Mouse (Mus musculus) MEL (cell line): ENCODE measurements around the gene Ell2. TPM values are rescaled to one million over a fixed set of nuclear protein-coding genes. Genes with fewer than 3 reads are reported as not detected.
A peak's percentile ranks its signal among the peaks of the same experiment; 100 is the strongest.

Source experiments
- DNase-seq: peaks from one replicate; pipeline ENCODE4 v3.0.0; 2011; ENCODE audit warnings: low read depth, low spot score
- H3K27ac ChIP-seq: 2 replicates; pipeline ENCODE4 v1.5.1; 2012; ENCODE audit warnings: low read depth, mild to moderate bottlenecking, control low read depth, low read length, moderate library complexity; ENCODE audit not compliant: control insufficient read depth
- H3K27me3 ChIP-seq, 2 experiments: fragments of 150-350 bp in 1 of 2; sonication (generic) in 1 of 2; 2 replicates each; pipeline ENCODE4 v1.6.1; 2012; ENCODE audit warnings: low read length in 2 of 2, mild to moderate bottlenecking in 2 of 2, improper control_type of control experiment in 1 of 2, moderate library complexity in 1 of 2; ENCODE audit not compliant: insufficient read depth in 2 of 2, control insufficient read depth in 1 of 2
- H3K36me3 ChIP-seq, 2 experiments: 2 replicates each; pipeline ENCODE4 v1.6.1; 2012 to 2014; ENCODE audit warnings: low read length in 2 of 2, improper control_type of control experiment in 1 of 2, inconsistent platforms in 1 of 2, mild to moderate bottlenecking in 1 of 2; ENCODE audit not compliant: insufficient read depth in 2 of 2, control insufficient read depth in 1 of 2
- H3K4me1 ChIP-seq, 2 experiments: fragments of 150-350 bp in 1 of 2; sonication (generic) in 1 of 2; 2 replicates each; pipeline ENCODE4 v1.6.1; 2012; ENCODE audit warnings: low read length in 2 of 2, improper control_type of control experiment in 1 of 2, mild to moderate bottlenecking in 1 of 2; ENCODE audit not compliant: insufficient read depth in 2 of 2, control insufficient read depth in 1 of 2
- H3K4me3 ChIP-seq, 2 experiments: fragments of 150-350 bp in 1 of 2; sonication (generic) in 1 of 2; 2 replicates each; pipeline ENCODE4 v1.5.1; 2012; ENCODE audit warnings: low read depth in 2 of 2, low read length in 2 of 2, mild to moderate bottlenecking in 2 of 2, moderate library complexity in 2 of 2, control low read depth in 1 of 2, improper control_type of control experiment in 1 of 2; ENCODE audit not compliant: control insufficient read depth in 1 of 2, insufficient read depth in 1 of 2
- H3K79me2 ChIP-seq: 2 replicates; pipeline ENCODE4 v1.6.1; 2012; ENCODE audit warnings: mild to moderate bottlenecking, low read length, moderate library complexity; ENCODE audit not compliant: control insufficient read depth, poor library complexity, insufficient read depth
- H3K9ac ChIP-seq: 2 replicates; pipeline ENCODE4 v1.6.1; 2012; ENCODE audit warnings: low read depth, mild to moderate bottlenecking, control low read depth, low read length, moderate library complexity; ENCODE audit not compliant: control insufficient read depth, poor library complexity, severe bottlenecking
- H3K9me3 ChIP-seq: fragments of 150-350 bp; sonication (generic); replicated peaks from 2 replicates; pipeline ENCODE4 v1.6.1; 2012; ENCODE audit warnings: mild to moderate bottlenecking, low read length, improper control_type of control experiment, moderate library complexity; ENCODE audit not compliant: insufficient read depth
- CHD2 ChIP-seq: IDR thresholded peaks from 2 replicates; pipeline ENCODE4 v1.6.1; 2011; ENCODE audit warnings: low read length, improper control_type of control experiment
- CTCF ChIP-seq, 3 experiments: IDR thresholded peaks in 2 of 3; conservative IDR thresholded peaks in 1 of 3; 2 replicates each; pipeline ENCODE4 v1.5.1; 2011 to 2012; ENCODE audit warnings: low read length in 3 of 3, low read depth in 2 of 3, mild to moderate bottlenecking in 2 of 3, improper control_type of control experiment in 1 of 3, inconsistent platforms in 1 of 3, mixed read lengths in 1 of 3, moderate library complexity in 1 of 3; ENCODE audit not compliant: control insufficient read depth in 1 of 3, insufficient read depth in 1 of 3, poor library complexity in 1 of 3, severe bottlenecking in 1 of 3
- E2F4 ChIP-seq: IDR thresholded peaks from 2 replicates; pipeline ENCODE4 v1.6.1; 2011; ENCODE audit warnings: low read depth, low read length, improper control_type of control experiment, borderline replicate concordance
- EP300 ChIP-seq, 2 experiments: IDR thresholded peaks; 2 replicates each; pipeline ENCODE4 v1.6.1; 2011; ENCODE audit warnings: improper control_type of control experiment in 2 of 2, low read length in 2 of 2, low read depth in 1 of 2, mild to moderate bottlenecking in 1 of 2
- GATA1 ChIP-seq: IDR thresholded peaks from 2 replicates; pipeline ENCODE4 v1.6.1; 2011; ENCODE audit warnings: low read depth, low read length, improper control_type of control experiment
- KAT2A ChIP-seq: conservative IDR thresholded peaks from 2 replicates; pipeline ENCODE4 v1.6.1; 2012; ENCODE audit warnings: low read depth, low read length, improper control_type of control experiment, inconsistent platforms
- MXI1 ChIP-seq: IDR thresholded peaks from 2 replicates; pipeline ENCODE4 v1.6.1; 2011; ENCODE audit warnings: mild to moderate bottlenecking, low read depth, low read length, improper control_type of control experiment
- NELFE ChIP-seq: IDR thresholded peaks from 2 replicates; pipeline ENCODE4 v1.6.1; 2011; ENCODE audit warnings: low read depth, low read length, improper control_type of control experiment
- NRF1 ChIP-seq: IDR thresholded peaks from 2 replicates; pipeline ENCODE4 v1.6.1; 2014; ENCODE audit warnings: low read depth, mild to moderate bottlenecking, inconsistent platforms, low read length, improper control_type of control experiment, moderate library complexity; ENCODE audit not compliant: poor library complexity, insufficient read depth, severe bottlenecking
- RCOR1 ChIP-seq: IDR thresholded peaks from 2 replicates; pipeline ENCODE4 v1.6.1; 2012; ENCODE audit warnings: low read depth, mild to moderate bottlenecking, inconsistent platforms, low read length, improper control_type of control experiment
- TAL1 ChIP-seq: IDR thresholded peaks from 2 replicates; pipeline ENCODE4 v1.6.1; 2012; ENCODE audit warnings: mild to moderate bottlenecking, inconsistent platforms, low read length, moderate library complexity, mixed read lengths
- TCF12 ChIP-seq: IDR thresholded peaks from 2 replicates; pipeline ENCODE4 v1.6.1; 2014; ENCODE audit warnings: low read depth, mild to moderate bottlenecking, inconsistent platforms, low read length, improper control_type of control experiment, moderate library complexity
- ZC3H11A ChIP-seq: IDR thresholded peaks from 2 replicates; pipeline ENCODE4 v1.6.1; 2012; ENCODE audit warnings: low read depth, mild to moderate bottlenecking, inconsistent platforms, low read length, improper control_type of control experiment
- ZMIZ1 ChIP-seq: IDR thresholded peaks from 2 replicates; pipeline ENCODE4 v1.6.1; 2012; ENCODE audit warnings: low read depth, mild to moderate bottlenecking, inconsistent platforms, low read length, improper control_type of control experiment, moderate library complexity
- polyA plus RNA-seq, 2 experiments: library from polyadenylated mRNA; stranded (reverse) in 1 of 2; unstranded in 1 of 2; fragments of >175 nt in 1 of 2; fragments of >200 nt in 1 of 2; gene quantifications; 2 replicates each; pipeline versions ENCODE4 v1.2.1 to v1.2.4; 2012; ENCODE audit warnings: low replicate concordance in 2 of 2, low read depth in 1 of 2; ENCODE audit not compliant: insufficient read length in 2 of 2, insufficient read depth in 1 of 2, missing spikeins in 1 of 2
- total RNA-seq: library from RNA; depleted of rRNA; stranded (reverse); fragments of 300-350 nt; gene quantifications from 2 replicates; pipeline ENCODE4 v1.2.3, GENCODE M21; 2012

Ell2 gene
- total and polyA plus RNA-seq, 3 experiments = 25.0 to 77.1 (median 52.5) TPM

DNA sequence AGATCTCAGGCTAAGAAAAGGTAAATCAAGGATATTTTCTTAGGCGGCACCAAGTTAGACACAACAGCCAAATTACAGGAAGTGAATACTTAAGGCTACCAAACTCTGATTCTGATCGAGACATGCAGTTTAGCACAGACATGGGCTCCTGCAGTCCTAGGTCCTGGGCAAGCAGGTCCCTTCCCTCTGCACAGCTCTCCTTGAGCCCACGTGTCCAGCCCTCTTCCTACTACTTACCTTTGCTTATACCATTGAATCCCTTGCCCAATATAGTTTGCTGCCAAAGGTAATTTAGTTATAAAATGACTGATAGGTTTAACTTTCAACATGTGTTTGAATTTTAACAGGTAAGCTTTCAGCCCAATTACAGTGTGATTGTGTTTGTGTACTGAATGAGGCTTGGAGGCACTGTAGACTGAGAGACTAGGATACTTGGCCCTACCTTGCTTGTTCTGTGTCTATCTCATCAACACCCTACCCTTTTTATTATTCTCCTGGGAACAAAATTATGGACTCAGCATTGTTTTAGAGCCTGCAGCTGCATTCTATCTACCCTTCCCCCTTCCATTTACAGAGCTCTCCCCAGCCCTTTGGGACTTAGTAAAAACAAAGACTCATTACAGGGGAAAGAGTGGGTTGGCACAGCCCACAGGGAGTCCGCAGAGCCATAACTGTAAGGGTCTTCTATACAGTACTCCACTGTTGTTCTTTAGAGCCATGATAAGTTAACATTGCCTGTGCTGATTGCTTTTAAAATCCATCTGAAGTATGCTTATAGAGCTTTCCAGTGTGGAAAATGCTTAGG is 20.2 kb downstream of the Ell2 start:
- Histone ChIP-seq H3K9me3 (no peaks in the 10 kb centered on the region), H3K36me3 (peaks cover 2 to 38% of the 10 kb centered on the region in 2 experiments; a peak in 3 of 4 replicates), H3K27me3 (no peaks in the 10 kb centered on the region), H3K4me1 (peaks cover 11 to 24% of the 10 kb centered on the region in 2 experiments), H3K4me3 (no peak overlapping the region), H3K79me2 (peaks cover 7% of the 10 kb centered on the region), H3K9ac (no peak overlapping the region), H3K27ac (no peak overlapping the region)
- TF ChIP-seq ZC3H11A = no peak
- no peak for DNase-seq

DNA sequence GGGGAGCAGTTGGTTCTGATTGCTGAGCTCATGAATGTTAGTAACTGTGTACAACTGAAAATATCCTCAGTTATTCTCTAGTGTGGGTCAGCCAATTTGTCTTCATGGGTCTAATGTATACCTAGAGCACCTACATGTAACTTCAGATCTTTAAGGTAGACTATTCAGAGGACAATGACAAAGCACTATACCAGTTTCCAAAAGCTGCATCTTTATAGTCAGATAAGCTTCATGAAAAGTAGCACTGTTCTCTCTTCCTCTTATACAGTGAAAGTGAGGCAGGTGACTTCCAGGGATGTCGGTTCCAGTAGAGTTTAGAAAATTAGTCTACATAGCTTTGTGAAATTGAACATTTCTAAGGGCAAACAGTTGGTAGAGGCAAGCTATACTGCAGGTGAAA is 21.4 kb downstream of the Ell2 start:
- no peak overlapping the region for H3K4me3 ChIP-seq
- peaks cover 6% of the 10 kb centered on the region for H3K79me2 ChIP-seq
- H3K36me3 ChIP-seq = peaks cover 2 to 50% of the 10 kb centered on the region in 2 experiments; a peak in 3 of 4 replicates
- TF ChIP-seq EP300 (IDR thresholded peaks at IDR 0.05; ENCODE audit: low read depth in 1 of 2, low read length in 2 of 2) = peak in 1 of 2 experiments; percentile 54; a peak in 1 of 4 replicates
- no peak for TF ChIP-seq CHD2
- TF ChIP-seq GATA1 = 0 out of 2 replicates have a peak, but pooled peaks have one; percentile 19
- no peak overlapping the region for H3K27ac ChIP-seq
- H3K9me3 ChIP-seq = no peaks in the 10 kb centered on the region
- no peak for DNase-seq
- no peak overlapping the region for H3K9ac ChIP-seq
- peaks cover 16 to 34% of the 10 kb centered on the region in 2 experiments for H3K4me1 ChIP-seq
- H3K27me3 ChIP-seq = no peaks in the 10 kb centered on the region

DNA sequence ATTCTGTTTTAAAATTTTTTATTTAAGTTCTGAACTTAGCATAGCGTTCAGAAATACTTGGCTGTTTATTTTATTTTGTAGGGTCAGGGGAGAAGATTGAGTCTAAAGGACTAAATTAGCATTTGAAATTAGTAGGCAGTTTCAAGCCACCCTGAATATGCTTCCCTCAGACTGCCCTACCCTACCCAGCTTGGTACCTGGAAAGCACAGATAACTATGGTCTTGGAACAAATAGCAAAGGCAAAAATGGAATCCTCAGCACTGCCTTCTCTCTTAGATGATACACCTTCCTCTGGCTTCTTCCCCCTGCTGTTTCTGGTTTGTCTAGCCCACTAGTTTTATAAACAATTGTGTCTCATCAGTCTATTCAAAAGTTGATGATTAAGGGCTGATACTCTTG is 23.3 kb downstream of the Ell2 start:
- Histone ChIP-seq H3K27ac (no peak overlapping the region), H3K9me3 (no peaks in the 10 kb centered on the region), H3K4me3 (no peak overlapping the region), H3K9ac (no peak overlapping the region), H3K4me1 (peaks cover 22 to 44% of the 10 kb centered on the region in 2 experiments), H3K27me3 (no peaks in the 10 kb centered on the region), H3K36me3 (peaks cover 2 to 63% of the 10 kb centered on the region in 2 experiments; a peak in 3 of 4 replicates), H3K79me2 (peaks cover 8% of the 10 kb centered on the region)
- TF ChIP-seq TAL1 (peak; percentile 40; the same call in 1 of the 2 replicates), TCF12 (no peak), MXI1 (no peak)
- no peak for DNase-seq

DNA sequence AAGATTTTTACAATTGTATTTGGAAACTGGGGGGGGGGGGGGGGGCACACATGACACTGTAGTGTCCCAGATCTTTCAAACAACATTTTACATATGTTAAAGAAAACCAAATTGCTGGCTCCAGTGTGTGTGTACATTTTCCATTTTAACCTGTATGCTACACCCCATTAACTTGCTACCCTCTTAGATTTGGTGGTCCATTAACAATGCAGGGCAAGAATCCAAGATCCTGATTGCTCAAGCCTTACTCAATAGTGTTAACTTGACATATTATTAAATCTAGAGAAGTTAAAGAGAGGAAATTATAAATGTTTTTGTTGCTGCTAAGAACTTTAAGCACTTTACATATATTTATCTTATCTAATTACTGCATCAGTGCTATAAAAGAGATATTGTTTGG is 24.2 kb downstream of the Ell2 start:
- peaks cover 22 to 52% of the 10 kb centered on the region in 2 experiments for H3K4me1 ChIP-seq
- peaks cover 8% of the 10 kb centered on the region for H3K79me2 ChIP-seq
- H3K27me3 ChIP-seq = no peaks in the 10 kb centered on the region
- peaks cover 1 to 69% of the 10 kb centered on the region in 2 experiments; a peak in 3 of 4 replicates for H3K36me3 ChIP-seq
- TF ChIP-seq E2F4 (no peak), RCOR1 (no peak), NRF1 (no peak), CTCF (IDR thresholded peaks at IDR 0.05 in 2 of 3, conservative IDR thresholded peaks at IDR 0.05 in 1 of 3; ENCODE audit: control insufficient read depth in 1 of 3, insufficient read depth in 1 of 3, low read depth in 2 of 3, low read length in 3 of 3, poor library complexity in 1 of 3, severe bottlenecking in 1 of 3) (no peak), CHD2 (no peak), ZMIZ1 (no peak), NELFE (no peak), KAT2A (no peak)
- H3K9ac ChIP-seq = no peak overlapping the region
- H3K27ac ChIP-seq = no peak overlapping the region
- no peaks in the 10 kb centered on the region for H3K9me3 ChIP-seq
- H3K4me3 ChIP-seq = no peak overlapping the region
- DNase-seq = no peak
